Mouse (Mus musculus): ENCODE measurements at regions not wholly inside any gene's neighbourhood (a gene's known extent, or its start where the extent isn't known, plus 50 kb on each side); places are given as distances from the start of the nearest gene placed in this dataset.
"Not testable (repeated sequence)": the region's sequence is repeated elsewhere in the genome, so short reads cannot be mapped to it uniquely, and the experiment has no call there.

DNA sequence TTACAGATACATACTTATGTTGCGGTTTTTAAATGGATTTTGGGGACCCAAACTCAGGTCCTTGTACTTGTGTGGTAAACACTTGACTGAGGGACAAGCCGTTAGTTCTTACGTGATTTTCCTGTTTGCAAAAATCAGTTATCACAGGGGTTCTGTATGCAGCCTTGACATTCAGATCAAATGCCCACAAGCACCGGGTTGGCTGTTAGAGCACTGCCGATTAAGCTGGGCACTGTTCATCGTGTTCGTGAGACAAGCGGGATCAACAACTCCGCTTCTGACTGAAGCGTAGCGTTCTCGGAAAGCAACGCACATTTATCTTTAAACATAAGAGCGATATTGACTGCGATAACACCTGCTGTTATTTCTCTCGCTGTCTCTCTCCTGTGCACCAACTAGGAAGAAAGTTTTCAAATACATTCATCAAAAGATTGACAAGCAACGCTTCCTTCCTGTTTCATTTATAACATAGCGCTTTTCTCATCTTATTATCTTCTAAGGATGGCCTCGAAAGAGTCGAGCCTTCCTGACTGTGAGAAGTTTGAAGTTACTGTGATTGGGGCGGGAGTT lies 97.8 kb upstream of the Stt3b start:
- 90% methylated on average over 21 of the region's 21 CpGs for WGBS
- no peaks in the 10 kb centered on the region for H3K27me3 ChIP-seq (ENCODE audit: insufficient read depth, low read length)
- no peaks in the 10 kb centered on the region for H3K9me3 ChIP-seq (ENCODE audit: low read length)
- no peak overlapping the region for H3K4me3 ChIP-seq (ENCODE audit: low read length)
- H3K4me2 ChIP-seq (replicated peaks; ENCODE audit: low read depth, low read length): no peak overlapping the region
- no peak for ATAC-seq (ENCODE audit: low FRiP score, low TSS enrichment)
- no peak overlapping the region for H3K9ac ChIP-seq (replicated peaks; ENCODE audit: low read length)
- H3K27ac ChIP-seq (ENCODE audit: low read length): no peak overlapping the region
- no peaks in the 10 kb centered on the region for H3K4me1 ChIP-seq (ENCODE audit: insufficient read depth, low read length)
- H3K36me3 ChIP-seq (ENCODE audit: insufficient read depth, low read length): no peaks in the 10 kb centered on the region

DNA sequence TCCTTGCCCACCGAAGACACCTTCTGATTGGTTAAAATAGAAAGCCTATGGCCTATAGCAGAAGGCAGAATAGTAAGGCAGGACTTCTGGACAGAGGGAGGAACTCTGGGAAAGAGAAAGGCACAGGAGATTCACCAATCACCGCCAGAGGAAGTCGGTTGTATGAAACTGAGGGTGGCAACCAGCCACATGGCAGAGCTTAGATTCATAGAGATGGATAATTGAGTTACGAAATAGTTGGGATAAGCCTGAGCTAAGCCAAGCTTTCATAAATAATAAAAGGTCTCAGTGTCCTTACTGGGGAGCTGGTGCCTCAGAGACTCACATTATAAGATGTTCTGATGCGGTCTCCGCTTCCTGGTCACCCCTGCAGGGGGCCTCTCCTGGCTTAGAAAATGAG lies 98.7 kb upstream of the Stt3b start:
- Histone ChIP-seq H3K4me1 (ENCODE audit: insufficient read depth, low read length) (no peaks in the 10 kb centered on the region), H3K4me3 (ENCODE audit: low read length) (no peak overlapping the region), H3K36me3 (ENCODE audit: insufficient read depth, low read length) (no peaks in the 10 kb centered on the region), H3K9ac (replicated peaks; ENCODE audit: low read length) (no peak overlapping the region), H3K27ac (ENCODE audit: low read length) (no peak overlapping the region), H3K9me3 (ENCODE audit: low read length) (no peaks in the 10 kb centered on the region), H3K4me2 (replicated peaks; ENCODE audit: low read depth, low read length) (no peak overlapping the region), H3K27me3 (ENCODE audit: insufficient read depth, low read length) (no peaks in the 10 kb centered on the region)
- WGBS: 93% methylated on average over 6 of the region's 6 CpGs
- ATAC-seq (ENCODE audit: low FRiP score, low TSS enrichment): no peak

DNA sequence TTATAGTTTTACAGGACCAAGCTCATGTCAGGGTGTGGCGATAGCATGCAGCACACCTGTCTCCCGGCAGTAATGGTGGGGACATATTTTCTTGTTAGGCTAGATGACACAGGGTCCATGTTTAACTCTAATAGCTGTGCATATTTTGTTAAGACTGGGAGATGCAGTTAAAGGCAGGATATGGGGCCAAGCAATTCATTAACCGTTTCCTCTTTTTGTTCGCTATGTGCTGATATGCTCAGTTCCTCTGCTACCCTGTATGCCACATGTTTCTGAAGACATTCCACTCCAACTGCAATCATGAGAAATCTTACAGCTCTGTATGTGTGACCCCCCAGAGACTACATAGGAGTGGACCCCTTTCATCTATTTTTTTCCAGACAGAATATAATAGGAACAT lies 104.0 kb upstream of the Stt3b start:
- H3K4me1 ChIP-seq (ENCODE audit: insufficient read depth, low read length): no peaks in the 10 kb centered on the region
- H3K9me3 ChIP-seq (ENCODE audit: low read length): 0 out of 2 replicates have a peak, but pooled peaks cover 4% of the 10 kb centered on the region
- H3K4me2 ChIP-seq (replicated peaks; ENCODE audit: low read depth, low read length): no peak overlapping the region
- WGBS: 89% methylated on average over 4 of the region's 4 CpGs
- H3K4me3 ChIP-seq (ENCODE audit: low read length): no peak overlapping the region
- no peaks in the 10 kb centered on the region for H3K27me3 ChIP-seq (ENCODE audit: insufficient read depth, low read length)
- no peak overlapping the region for H3K27ac ChIP-seq (ENCODE audit: low read length)
- no peak for ATAC-seq (ENCODE audit: low FRiP score, low TSS enrichment)
- H3K9ac ChIP-seq (replicated peaks; ENCODE audit: low read length): no peak overlapping the region
- H3K36me3 ChIP-seq (ENCODE audit: insufficient read depth, low read length): no peaks in the 10 kb centered on the region

GRCm38 (mm10) chr9:115422786-115423185 lies 112.6 kb upstream of the Stt3b start:
- WGBS: 38% methylated on average over 7 of the region's 7 CpGs
- Histone ChIP-seq H3K4me2 (replicated peaks; ENCODE audit: low read depth, low read length) (no peak overlapping the region), H3K4me1 (ENCODE audit: insufficient read depth, low read length) (no peaks in the 10 kb centered on the region; the same call in 1 of the 2 replicates), H3K4me3 (ENCODE audit: low read length) (no peak overlapping the region), H3K9me3 (ENCODE audit: low read length) (peaks cover 14% of the 10 kb centered on the region), H3K27me3 (ENCODE audit: insufficient read depth, low read length) (no peaks in the 10 kb centered on the region), H3K9ac (replicated peaks; ENCODE audit: low read length) (no peak overlapping the region), H3K27ac (ENCODE audit: low read length) (no peak overlapping the region), H3K36me3 (ENCODE audit: insufficient read depth, low read length) (no peaks in the 10 kb centered on the region)
- no peak for ATAC-seq (ENCODE audit: low FRiP score, low TSS enrichment)

GRCm38 (mm10) chr9:115426682-115427081 lies 116.5 kb upstream of the Stt3b start:
- 94% methylated on average over 8 of the region's 8 CpGs for WGBS

GRCm38 (mm10) chr9:115430271-115430670 lies 120.0 kb upstream of the Stt3b start:
- Histone ChIP-seq H3K9ac (replicated peaks; ENCODE audit: low read length) (no peak overlapping the region), H3K9me3 (ENCODE audit: low read length) (no peaks in the 10 kb centered on the region), H3K36me3 (ENCODE audit: insufficient read depth, low read length) (no peaks in the 10 kb centered on the region), H3K4me1 (ENCODE audit: insufficient read depth, low read length) (peaks cover 2% of the 10 kb centered on the region; the same call in 1 of the 2 replicates), H3K4me2 (replicated peaks; ENCODE audit: low read depth, low read length) (no peak overlapping the region), H3K27ac (ENCODE audit: low read length) (no peak overlapping the region), H3K4me3 (ENCODE audit: low read length) (no peak overlapping the region), H3K27me3 (ENCODE audit: insufficient read depth, low read length) (no peaks in the 10 kb centered on the region)
- no peak for ATAC-seq (ENCODE audit: low FRiP score, low TSS enrichment)
- WGBS: 77% methylated on average over 4 of the region's 4 CpGs

More at GRCm38 (mm10) chr9:115426682-115427081, 116.5 kb upstream of the Stt3b start:
- no peaks in the 10 kb centered on the region for H3K9me3 ChIP-seq (ENCODE audit: low read length)
- H3K36me3 ChIP-seq (ENCODE audit: insufficient read depth, low read length): no peaks in the 10 kb centered on the region
- H3K27me3 ChIP-seq (ENCODE audit: insufficient read depth, low read length): no peaks in the 10 kb centered on the region
- H3K4me3 ChIP-seq (ENCODE audit: low read length): no peak overlapping the region
- H3K9ac ChIP-seq (replicated peaks; ENCODE audit: low read length): no peak overlapping the region
- no peaks in the 10 kb centered on the region; the same call in 1 of the 2 replicates for H3K4me1 ChIP-seq (ENCODE audit: insufficient read depth, low read length)
- H3K27ac ChIP-seq (ENCODE audit: low read length): no peak overlapping the region
- ATAC-seq (ENCODE audit: low FRiP score, low TSS enrichment): no peak
- H3K4me2 ChIP-seq (replicated peaks; ENCODE audit: low read depth, low read length): no peak overlapping the region

- Histone ChIP-seq H3K4me3 (ENCODE audit: low read length) (no peak overlapping the region), H3K27me3 (ENCODE audit: insufficient read depth, low read length) (no peaks in the 10 kb centered on the region), H3K4me2 (replicated peaks; ENCODE audit: low read depth, low read length) (no peak overlapping the region), H3K36me3 (ENCODE audit: insufficient read depth, low read length) (0 out of 2 replicates have a peak, but pooled peaks cover 2% of the 10 kb centered on the region), H3K27ac (ENCODE audit: low read length) (no peak overlapping the region), H3K9ac (replicated peaks; ENCODE audit: low read length) (no peak overlapping the region), H3K9me3 (ENCODE audit: low read length) (peaks cover 12% of the 10 kb centered on the region; the same call in 1 of the 2 replicates), H3K4me1 (ENCODE audit: insufficient read depth, low read length) (peaks cover 2% of the 10 kb centered on the region; the same call in 1 of the 2 replicates)
- WGBS: 46% methylated on average over 5 of the region's 5 CpGs
- no peak for ATAC-seq (ENCODE audit: low FRiP score, low TSS enrichment)
These were observed 124.5 kb upstream of the Stt3b start for GRCm38 (mm10) chr9:115434696-115435095.

DNA sequence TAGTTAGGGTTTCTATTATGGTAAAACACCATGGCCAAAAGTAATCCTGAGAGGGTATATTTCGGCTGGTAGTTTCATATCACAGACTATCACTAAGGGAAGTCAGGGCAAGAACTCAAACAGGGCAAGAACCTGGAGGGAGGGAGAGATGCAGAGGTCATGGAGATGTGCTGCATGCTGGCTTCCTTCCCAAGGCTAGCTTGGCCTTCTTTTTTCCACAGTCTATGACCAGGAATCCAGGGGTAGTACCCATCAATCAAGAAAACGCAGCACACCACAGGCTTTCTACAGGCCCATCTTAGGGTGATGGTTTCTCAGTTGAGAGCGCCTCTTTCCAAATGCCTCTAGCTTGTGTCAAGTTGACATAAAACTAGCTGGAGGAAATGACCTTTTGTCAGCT lies 126.1 kb upstream of the Stt3b start:
- H3K9ac ChIP-seq (replicated peaks; ENCODE audit: low read length): no peak overlapping the region
- no peak overlapping the region for H3K27ac ChIP-seq (ENCODE audit: low read length)
- H3K4me1 ChIP-seq (ENCODE audit: insufficient read depth, low read length): peaks cover 2% of the 10 kb centered on the region; the same call in 1 of the 2 replicates
- H3K9me3 ChIP-seq (ENCODE audit: low read length): peaks cover 14% of the 10 kb centered on the region; the same call in 1 of the 2 replicates
- no peaks in the 10 kb centered on the region for H3K27me3 ChIP-seq (ENCODE audit: insufficient read depth, low read length)
- H3K4me2 ChIP-seq (replicated peaks; ENCODE audit: low read depth, low read length): no peak overlapping the region
- 75% methylated on average over 3 of the region's 3 CpGs for WGBS
- 0 out of 2 replicates have a peak, but pooled peaks cover 3% of the 10 kb centered on the region for H3K36me3 ChIP-seq (ENCODE audit: insufficient read depth, low read length)
- no peak overlapping the region for H3K4me3 ChIP-seq (ENCODE audit: low read length)
- ATAC-seq (ENCODE audit: low FRiP score, low TSS enrichment): no peak

GRCm38 (mm10) chr9:115438234-115438633 lies 128.0 kb upstream of the Stt3b start:
- H3K4me1 ChIP-seq (ENCODE audit: insufficient read depth, low read length); H3K27ac ChIP-seq (ENCODE audit: low read length); H3K36me3 ChIP-seq (ENCODE audit: insufficient read depth, low read length); H3K9ac ChIP-seq (replicated peaks; ENCODE audit: low read length); H3K4me2 ChIP-seq (replicated peaks; ENCODE audit: low read depth, low read length); H3K4me3 ChIP-seq (ENCODE audit: low read length); H3K27me3 ChIP-seq (ENCODE audit: insufficient read depth, low read length); ATAC-seq (ENCODE audit: low FRiP score, low TSS enrichment): not testable (repeated sequence)
- WGBS: 96% methylated on average over 22 of the region's 22 CpGs
- peaks cover 14% of the 10 kb centered on the region; the same call in 1 of the 2 replicates for H3K9me3 ChIP-seq (ENCODE audit: low read length)

DNA sequence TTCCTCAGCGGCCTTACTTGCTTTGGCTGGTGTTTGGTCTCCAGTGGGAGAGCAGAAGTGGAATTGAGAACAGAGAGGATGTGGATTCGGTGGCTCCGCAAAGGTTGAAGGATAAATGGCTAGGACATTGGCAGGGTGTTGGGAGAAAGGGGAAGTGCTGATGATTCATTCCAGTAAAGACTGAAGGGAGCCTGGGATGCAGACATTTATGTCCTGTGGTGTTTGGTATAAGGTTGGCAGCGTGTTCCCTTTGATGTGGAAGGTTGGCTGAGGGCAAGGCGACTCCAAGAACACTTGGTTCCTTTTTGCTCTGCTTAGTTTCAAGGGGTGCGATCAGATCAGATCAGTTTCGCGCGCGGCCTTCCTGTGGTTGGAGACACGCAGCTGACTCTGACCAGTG lies 136.5 kb upstream of the Stt3b start:
- H3K4me1 ChIP-seq (ENCODE audit: insufficient read depth, low read length): no peaks in the 10 kb centered on the region
- no peak overlapping the region for H3K4me3 ChIP-seq (ENCODE audit: low read length)
- 87% methylated on average over 11 of the region's 11 CpGs for WGBS
- H3K9ac ChIP-seq (replicated peaks; ENCODE audit: low read length): no peak overlapping the region
- no peaks in the 10 kb centered on the region; the same call in 1 of the 2 replicates for H3K27me3 ChIP-seq (ENCODE audit: insufficient read depth, low read length)
- no peaks in the 10 kb centered on the region for H3K9me3 ChIP-seq (ENCODE audit: low read length)
- no peaks in the 10 kb centered on the region for H3K36me3 ChIP-seq (ENCODE audit: insufficient read depth, low read length)
- no peak overlapping the region for H3K4me2 ChIP-seq (replicated peaks; ENCODE audit: low read depth, low read length)
- no peak overlapping the region for H3K27ac ChIP-seq (ENCODE audit: low read length)
- no peak for ATAC-seq (ENCODE audit: low FRiP score, low TSS enrichment)

Data from kidney, embryonic 16.5 days (tissue).